Mouse (Mus musculus) lung, postnatal 0 days (tissue): ENCODE measurements around the gene Slc31a1.

ENCODE experiments used
- CTCF ChIP-seq: IDR thresholded peaks from 2 replicates; pipeline ENCODE4 v1.5.1; 2016; ENCODE audit warnings: antibody characterized with exemption, mild to moderate bottlenecking
- EP300 ChIP-seq: IDR thresholded peaks from 2 replicates; pipeline ENCODE4 v1.6.1; 2016; ENCODE audit warnings: antibody characterized with exemption, mild to moderate bottlenecking, control low read depth

DNA sequence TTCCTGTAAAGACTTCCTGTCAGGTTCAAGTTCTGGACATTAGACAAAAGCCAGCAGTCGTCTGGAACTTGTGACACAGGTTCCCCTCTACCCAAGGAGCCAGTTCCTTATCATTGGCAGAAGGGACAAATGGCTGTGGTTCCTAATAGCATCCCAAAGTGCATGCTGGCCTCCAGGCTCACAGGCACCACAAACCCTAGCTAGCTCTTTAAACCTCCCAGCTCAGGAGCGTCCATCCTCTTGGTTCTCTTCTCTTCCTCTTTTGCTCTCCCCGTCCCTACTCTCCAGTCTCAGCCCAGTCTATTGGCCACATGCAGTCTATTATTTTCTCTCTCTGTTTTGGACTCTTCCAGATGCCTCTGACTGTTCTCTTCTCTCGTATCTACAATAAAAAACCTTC, 79.3 kb downstream of the Slc31a1 start:
- TF ChIP-seq CTCF, result no peak
- no peak for TF ChIP-seq EP300
